Mouse (Mus musculus) 416B (cell line): ENCODE measurements around the gene Fnip2.

Experiments
- DNase-seq: peaks from one replicate; pipeline ENCODE4 v3.0.0; 2011; ENCODE audit warnings: low read depth

Gene Fnip2

GRCm38 (mm10) chr3:79564875-79565606, 2.6 kb downstream of the Fnip2 start:
- DNase-seq: no peak

- no peak for DNase-seq
Measured at GRCm38 (mm10) chr3:79563511-79563910, 4.1 kb downstream of the Fnip2 start.

GRCm38 (mm10) chr3:79561784-79562715, 5.5 kb downstream of the Fnip2 start:
- no peak for DNase-seq

- no peak for DNase-seq
Measured at GRCm38 (mm10) chr3:79560555-79560954, 7.0 kb downstream of the Fnip2 start.

- DNase-seq: no peak
Measured at GRCm38 (mm10) chr3:79559773-79560045, 7.9 kb downstream of the Fnip2 start.

GRCm38 (mm10) chr3:79559021-79559772, 8.4 kb downstream of the Fnip2 start:
- no peak for DNase-seq

- no peak for DNase-seq
Measured at GRCm38 (mm10) chr3:79555061-79555460, 12.5 kb downstream of the Fnip2 start.

GRCm38 (mm10) chr3:79553779-79554178, 13.8 kb downstream of the Fnip2 start:
- DNase-seq: no peak

GRCm38 (mm10) chr3:79551826-79552552, 15.6 kb downstream of the Fnip2 start:
- DNase-seq: no peak

GRCm38 (mm10) chr3:79549751-79550393, 17.7 kb downstream of the Fnip2 start:
- no peak for DNase-seq

GRCm38 (mm10) chr3:79548681-79549437, 18.7 kb downstream of the Fnip2 start:
- no peak for DNase-seq

- DNase-seq: peak; percentile 90
Measured at GRCm38 (mm10) chr3:79542585-79542984, 25.0 kb downstream of the Fnip2 start.

- DNase-seq: peak; percentile 46
Measured at GRCm38 (mm10) chr3:79539656-79540055, 27.9 kb downstream of the Fnip2 start.

GRCm38 (mm10) chr3:79539124-79539523, 28.5 kb downstream of the Fnip2 start:
- DNase-seq: no peak

GRCm38 (mm10) chr3:79538342-79538741, 29.3 kb downstream of the Fnip2 start:
- DNase-seq: peak; percentile 86

- DNase-seq: no peak
Measured at GRCm38 (mm10) chr3:79537626-79538203, 29.9 kb downstream of the Fnip2 start.

- DNase-seq: peak; percentile 85
Measured at GRCm38 (mm10) chr3:79537023-79537422, 30.6 kb downstream of the Fnip2 start.

GRCm38 (mm10) chr3:79531581-79532271, 35.9 kb downstream of the Fnip2 start:
- DNase-seq: peak; percentile 83

GRCm38 (mm10) chr3:79529499-79530096, 38.0 kb downstream of the Fnip2 start:
- DNase-seq: peak; percentile 41
